Mouse (Mus musculus): ENCODE measurements around the gene Nf1. TPM values are rescaled to one million over a fixed set of nuclear protein-coding genes. Genes with fewer than 3 reads are reported as not detected.

Nf1 gene
- polyA plus RNA-seq, 1 experiment, result 4.4 TPM

GRCm38 (mm10) chr11:79327106-79327505, 12.4 kb upstream of the Nf1 start:
- no peak for DNase-seq (ENCODE audit: low read depth in 1 of 2, low spot score in 2 of 2)
- Histone ChIP-seq H3K4me3 (ENCODE audit: extremely low read depth, insufficient read depth, insufficient read length) (no peak overlapping the region), H3K36me3 (ENCODE audit: control insufficient read depth, insufficient read depth, low read length) (no peaks in the 10 kb centered on the region), H3K27me3 (ENCODE audit: control insufficient read depth, insufficient read depth, low read length) (no peaks in the 10 kb centered on the region), H3K27ac (ENCODE audit: insufficient read depth, low read length) (no peak overlapping the region), H3K4me1 (ENCODE audit: control insufficient read depth, insufficient read depth, insufficient read length) (no peaks in the 10 kb centered on the region)
- TF ChIP-seq POLR2A (IDR thresholded peaks at IDR 0.05; ENCODE audit: low read depth, low read length) (no peak), CTCF (IDR thresholded peaks at IDR 0.05; ENCODE audit: extremely low read depth, insufficient read depth, insufficient read length, insufficient replicate concordance) (no peak)
- 76% methylated on average over 4 of the region's 4 CpGs for WGBS

- no peak overlapping the region for H3K27ac ChIP-seq (ENCODE audit: insufficient read depth, low read length)
- 62% methylated on average over 4 of the region's 4 CpGs for WGBS
- no peaks in the 10 kb centered on the region for H3K36me3 ChIP-seq (ENCODE audit: control insufficient read depth, insufficient read depth, low read length)
- TF ChIP-seq POLR2A (IDR thresholded peaks at IDR 0.05; ENCODE audit: low read depth, low read length) (no peak), CTCF (IDR thresholded peaks at IDR 0.05; ENCODE audit: extremely low read depth, insufficient read depth, insufficient read length, insufficient replicate concordance) (no peak)
- no peak overlapping the region for H3K4me3 ChIP-seq (ENCODE audit: extremely low read depth, insufficient read depth, insufficient read length)
- H3K27me3 ChIP-seq (ENCODE audit: control insufficient read depth, insufficient read depth, low read length), result no peaks in the 10 kb centered on the region
- DNase-seq (ENCODE audit: low read depth in 1 of 2, low spot score in 2 of 2), result no peak
- H3K4me1 ChIP-seq (ENCODE audit: control insufficient read depth, insufficient read depth, insufficient read length), result no peaks in the 10 kb centered on the region
These were observed 11.4 kb upstream of the Nf1 start for GRCm38 (mm10) chr11:79328060-79328459.

- Histone ChIP-seq H3K36me3 (ENCODE audit: control insufficient read depth, insufficient read depth, low read length) (no peaks in the 10 kb centered on the region), H3K27ac (ENCODE audit: insufficient read depth, low read length) (no peak overlapping the region), H3K4me3 (ENCODE audit: extremely low read depth, insufficient read depth, insufficient read length) (no peak overlapping the region), H3K4me1 (ENCODE audit: control insufficient read depth, insufficient read depth, insufficient read length) (no peaks in the 10 kb centered on the region), H3K27me3 (ENCODE audit: control insufficient read depth, insufficient read depth, low read length) (no peaks in the 10 kb centered on the region)
- WGBS, result 100% methylated on average over 1 of the region's 1 CpGs
- no peak for DNase-seq (ENCODE audit: low read depth in 1 of 2, low spot score in 2 of 2)
- TF ChIP-seq POLR2A (IDR thresholded peaks at IDR 0.05; ENCODE audit: low read depth, low read length) (no peak), CTCF (IDR thresholded peaks at IDR 0.05; ENCODE audit: extremely low read depth, insufficient read depth, insufficient read length, insufficient replicate concordance) (no peak)
These were observed 9.9 kb upstream of the Nf1 start for GRCm38 (mm10) chr11:79329585-79329984.

- peaks cover 2% of the 10 kb centered on the region for H3K4me1 ChIP-seq (ENCODE audit: control insufficient read depth, insufficient read depth, insufficient read length)
These were observed 4.4 kb upstream of the Nf1 start for GRCm38 (mm10) chr11:79335077-79335476.

GRCm38 (mm10) chr11:79336722-79337267, 2.7 kb upstream of the Nf1 start:
- DNase-seq (ENCODE audit: low read depth in 1 of 2, low spot score in 2 of 2), result peak; percentile 8
- 91% methylated on average over 5 of the region's 5 CpGs for WGBS
- no peaks in the 10 kb centered on the region for H3K36me3 ChIP-seq (ENCODE audit: control insufficient read depth, insufficient read depth, low read length)
- H3K27me3 ChIP-seq (ENCODE audit: control insufficient read depth, insufficient read depth, low read length), result no peaks in the 10 kb centered on the region
- TF ChIP-seq POLR2A (IDR thresholded peaks at IDR 0.05; ENCODE audit: low read depth, low read length) (no peak), CTCF (IDR thresholded peaks at IDR 0.05; ENCODE audit: extremely low read depth, insufficient read depth, insufficient read length, insufficient replicate concordance) (peak; percentile 38; the same call in 1 of the 2 replicates)
- no peak overlapping the region for H3K27ac ChIP-seq (ENCODE audit: insufficient read depth, low read length)
- no peak overlapping the region for H3K4me3 ChIP-seq (ENCODE audit: extremely low read depth, insufficient read depth, insufficient read length)
- H3K4me1 ChIP-seq (ENCODE audit: control insufficient read depth, insufficient read depth, insufficient read length), result peaks cover 2% of the 10 kb centered on the region

More at GRCm38 (mm10) chr11:79335077-79335476, 4.4 kb upstream of the Nf1 start:
- TF ChIP-seq POLR2A (IDR thresholded peaks at IDR 0.05; ENCODE audit: low read depth, low read length), result no peak
- TF ChIP-seq CTCF (IDR thresholded peaks at IDR 0.05; ENCODE audit: extremely low read depth, insufficient read depth, insufficient read length, insufficient replicate concordance), result no peak
- H3K27me3 ChIP-seq (ENCODE audit: control insufficient read depth, insufficient read depth, low read length), result no peaks in the 10 kb centered on the region
- H3K4me3 ChIP-seq (ENCODE audit: extremely low read depth, insufficient read depth, insufficient read length), result no peak overlapping the region
- no peak overlapping the region for H3K27ac ChIP-seq (ENCODE audit: insufficient read depth, low read length)
- no peaks in the 10 kb centered on the region for H3K36me3 ChIP-seq (ENCODE audit: control insufficient read depth, insufficient read depth, low read length)
- WGBS, result 95% methylated on average over 6 of the region's 6 CpGs
- DNase-seq (ENCODE audit: low read depth in 1 of 2, low spot score in 2 of 2), result no peak

GRCm38 (mm10) chr11:79338621-79339020, 872 bp upstream of the Nf1 start:
- Histone ChIP-seq H3K36me3 (ENCODE audit: control insufficient read depth, insufficient read depth, low read length) (no peaks in the 10 kb centered on the region), H3K27me3 (ENCODE audit: control insufficient read depth, insufficient read depth, low read length) (no peaks in the 10 kb centered on the region), H3K4me3 (ENCODE audit: extremely low read depth, insufficient read depth, insufficient read length) (no peak overlapping the region), H3K4me1 (ENCODE audit: control insufficient read depth, insufficient read depth, insufficient read length) (peaks cover 2% of the 10 kb centered on the region), H3K27ac (ENCODE audit: insufficient read depth, low read length) (no peak overlapping the region)
- TF ChIP-seq POLR2A (IDR thresholded peaks at IDR 0.05; ENCODE audit: low read depth, low read length) (no peak), CTCF (IDR thresholded peaks at IDR 0.05; ENCODE audit: extremely low read depth, insufficient read depth, insufficient read length, insufficient replicate concordance) (no peak)
- 66% methylated on average over 4 of the region's 4 CpGs for WGBS
- no peak for DNase-seq (ENCODE audit: low read depth in 1 of 2, low spot score in 2 of 2)
